Mouse (Mus musculus): Measurements from ENCODE around the gene Scarf1. TPM values are rescaled to one million over a fixed set of nuclear protein-coding genes. Genes with fewer than 3 reads are reported as not detected.

The Scarf1 gene
- polyA plus RNA-seq, 1 experiment from 2014 or later: 4.5 TPM

DNA sequence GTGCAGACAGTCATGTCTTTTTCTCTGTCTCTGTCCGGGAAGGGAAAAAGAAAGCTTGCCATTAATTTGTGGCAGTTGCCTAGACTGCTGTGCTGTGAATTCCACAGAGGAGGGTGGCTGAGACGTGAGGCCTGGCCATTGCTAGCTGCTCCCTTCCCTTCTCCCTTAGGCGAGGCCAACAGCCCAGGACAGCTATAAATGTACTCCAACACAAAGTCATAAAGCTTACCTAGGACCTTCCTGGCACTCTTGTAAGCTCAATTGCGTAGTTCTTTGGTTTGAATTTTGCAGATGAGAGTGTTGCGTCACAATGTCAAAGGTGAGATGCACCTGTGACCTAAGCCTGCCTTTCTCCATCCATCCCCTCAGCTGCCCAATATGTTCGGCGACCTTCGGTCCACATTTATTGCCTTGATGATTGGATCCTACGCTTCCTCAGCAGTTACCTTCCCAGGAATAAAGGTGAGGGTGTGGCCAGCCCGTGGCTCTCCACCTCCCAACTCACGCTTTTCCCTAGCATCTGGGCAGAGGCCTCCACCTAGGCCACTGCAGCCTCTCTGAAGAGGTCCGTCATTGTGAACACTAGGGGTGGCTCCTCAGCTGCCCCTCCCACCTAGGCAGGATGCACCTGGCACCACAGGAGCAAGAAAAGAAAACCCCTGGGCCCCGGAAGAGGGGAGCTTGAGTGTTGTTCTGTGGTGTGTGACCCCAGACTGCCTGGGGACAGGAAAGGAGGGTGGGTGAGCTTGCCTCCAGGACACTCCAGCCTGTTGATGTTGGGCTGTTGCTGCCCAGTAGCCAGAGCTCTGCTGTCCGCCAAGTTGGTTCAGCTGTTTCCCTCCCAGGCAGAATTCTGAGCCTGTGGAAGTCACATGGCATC is 47.4 kb downstream of the Scarf1 start:
- Histone ChIP-seq H3K4me2 (no peak overlapping the region), H3K4me3 (no peak overlapping the region), H3K27ac (replicated peaks) (no peak overlapping the region), H3K9ac (no peak overlapping the region), H3K4me1 (replicated peaks) (no peaks in the 10 kb centered on the region), H3K27me3 (no peaks in the 10 kb centered on the region), H3K9me3 (no peaks in the 10 kb centered on the region), H3K36me3 (peaks cover 29% of the 10 kb centered on the region)
- no peak for ATAC-seq (ENCODE audit: low FRiP score, low read depth)
- 81% methylated on average over 14 of the region's 14 CpGs for WGBS

DNA sequence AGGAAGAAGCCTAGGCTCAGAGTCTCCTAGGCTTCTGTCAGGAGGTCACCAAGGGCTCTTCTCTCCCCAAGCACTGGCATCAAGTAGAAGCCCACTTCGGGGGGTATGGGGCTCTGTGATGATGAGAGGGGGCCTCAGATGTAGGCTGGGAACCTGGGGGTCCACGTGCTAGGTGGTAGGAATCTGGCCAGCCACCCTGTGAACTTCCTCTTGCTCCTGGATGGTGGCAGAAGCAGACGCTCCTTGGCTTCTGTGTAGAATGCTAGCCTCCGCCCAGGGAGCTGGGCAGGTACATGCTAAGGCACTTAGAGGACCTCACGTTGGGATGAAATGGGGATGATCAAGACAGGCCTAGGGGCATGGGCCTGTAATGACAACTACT is 48.1 kb downstream of the Scarf1 start:
- no peaks in the 10 kb centered on the region for H3K4me1 ChIP-seq (replicated peaks)
- ATAC-seq (ENCODE audit: low FRiP score, low read depth): no peak
- H3K4me2 ChIP-seq: no peak overlapping the region
- no peaks in the 10 kb centered on the region for H3K27me3 ChIP-seq
- H3K36me3 ChIP-seq: peaks cover 31% of the 10 kb centered on the region
- H3K27ac ChIP-seq (replicated peaks): no peak overlapping the region
- H3K9ac ChIP-seq: no peak overlapping the region
- H3K9me3 ChIP-seq: no peaks in the 10 kb centered on the region
- WGBS: 91% methylated on average over 5 of the region's 5 CpGs
- H3K4me3 ChIP-seq: no peak overlapping the region

DNA sequence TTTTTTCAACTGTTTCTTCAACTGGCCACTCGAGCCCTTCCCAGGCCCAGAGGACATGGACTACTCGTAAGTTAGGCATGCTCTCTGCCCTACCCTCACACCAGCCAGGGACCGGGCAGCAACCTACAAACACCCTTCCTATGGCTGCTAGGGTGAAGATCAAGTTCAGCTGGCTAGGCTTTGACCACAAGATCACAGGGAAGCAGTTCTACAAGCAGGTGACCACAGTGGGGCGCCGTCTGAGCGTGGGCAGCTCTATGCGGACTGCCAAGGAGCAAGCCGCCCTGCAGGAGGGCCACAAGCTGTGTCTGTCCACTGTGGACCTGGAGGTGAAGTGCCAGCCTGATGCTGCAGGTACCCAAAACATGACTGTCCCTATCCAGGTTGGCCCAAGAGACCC is 49.5 kb downstream of the Scarf1 start:
- H3K4me1 ChIP-seq (replicated peaks): no peaks in the 10 kb centered on the region
- no peak overlapping the region for H3K27ac ChIP-seq (replicated peaks)
- peaks cover 36% of the 10 kb centered on the region for H3K36me3 ChIP-seq
- no peaks in the 10 kb centered on the region for H3K9me3 ChIP-seq
- WGBS: 87% methylated on average over 8 of the region's 8 CpGs
- no peaks in the 10 kb centered on the region for H3K27me3 ChIP-seq
- no peak overlapping the region for H3K9ac ChIP-seq
- H3K4me3 ChIP-seq: no peak overlapping the region
- no peak overlapping the region for H3K4me2 ChIP-seq
- ATAC-seq (ENCODE audit: low FRiP score, low read depth): no peak

DNA sequence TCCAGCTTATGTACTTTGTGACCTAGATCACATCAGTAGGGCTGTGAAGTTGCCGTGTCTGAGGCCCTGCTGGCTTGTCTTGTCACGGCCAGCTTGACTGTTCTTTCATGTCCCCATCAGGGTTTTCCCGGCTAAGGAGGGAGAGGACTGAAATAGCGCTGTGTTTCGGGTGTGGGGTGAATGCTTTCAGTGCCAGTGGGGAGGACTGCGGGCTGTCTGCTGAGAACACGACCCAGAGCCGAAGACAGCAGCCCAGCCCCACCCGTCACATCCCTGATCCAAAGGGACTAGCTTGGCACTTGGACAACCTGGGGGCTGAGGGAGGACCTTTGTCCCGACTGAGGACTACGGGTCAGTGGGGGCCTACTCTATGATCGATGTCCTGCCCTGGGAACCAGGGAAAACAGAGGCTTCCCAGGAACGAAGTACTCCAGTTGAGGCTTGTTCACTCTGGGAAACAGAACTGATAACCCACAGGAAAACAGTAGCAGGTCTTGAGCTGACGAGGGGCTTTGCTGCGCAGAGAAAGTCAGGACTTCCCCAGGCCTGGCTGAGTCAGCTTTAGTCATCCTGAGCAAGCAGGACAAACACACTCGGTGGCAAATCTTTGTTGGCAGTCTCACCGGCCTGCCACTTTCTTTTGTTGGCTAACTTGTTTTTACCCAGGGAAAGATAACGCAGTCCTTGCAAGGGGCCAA is 50.7 kb downstream of the Scarf1 start:
- ATAC-seq (ENCODE audit: low FRiP score, low read depth): no peak
- Histone ChIP-seq H3K4me2 (no peak overlapping the region), H3K9ac (no peak overlapping the region), H3K36me3 (peaks cover 42% of the 10 kb centered on the region), H3K4me1 (replicated peaks) (no peaks in the 10 kb centered on the region), H3K27ac (replicated peaks) (0 out of 2 replicates have a peak overlapping the region, but pooled peaks have one; percentile 15), H3K4me3 (no peak overlapping the region), H3K27me3 (no peaks in the 10 kb centered on the region), H3K9me3 (no peaks in the 10 kb centered on the region)
- 59% methylated on average over 18 of the region's 18 CpGs for WGBS

DNA sequence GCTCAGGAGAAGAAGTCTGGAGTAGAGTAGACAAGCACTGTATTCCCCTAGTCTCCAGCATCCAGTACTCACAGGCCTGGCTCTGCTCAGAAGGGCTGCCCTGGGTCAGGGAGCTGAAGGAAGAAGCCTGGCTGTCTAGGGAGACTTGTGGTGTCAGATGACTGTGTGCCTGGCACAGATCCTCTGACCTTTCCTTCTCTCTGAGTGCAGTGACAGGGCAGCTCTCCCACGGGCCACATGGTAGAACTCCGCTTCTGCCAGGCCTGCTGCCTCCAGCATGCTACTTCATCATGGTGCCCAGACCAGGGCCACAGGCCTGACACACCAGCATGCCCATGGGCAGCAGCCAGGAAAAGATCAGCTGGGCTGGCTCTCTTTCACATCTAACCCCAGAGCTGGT is 52.5 kb downstream of the Scarf1 start:
- H3K4me3 ChIP-seq: no peak overlapping the region
- no peak overlapping the region for H3K27ac ChIP-seq (replicated peaks)
- peaks cover 54% of the 10 kb centered on the region for H3K36me3 ChIP-seq
- WGBS: 67% methylated on average over 2 of the region's 2 CpGs
- H3K9me3 ChIP-seq: no peaks in the 10 kb centered on the region
- H3K4me2 ChIP-seq: no peak overlapping the region
- no peak overlapping the region for H3K9ac ChIP-seq
- no peaks in the 10 kb centered on the region for H3K4me1 ChIP-seq (replicated peaks)
- no peaks in the 10 kb centered on the region for H3K27me3 ChIP-seq
- ATAC-seq (ENCODE audit: low FRiP score, low read depth): no peak

DNA sequence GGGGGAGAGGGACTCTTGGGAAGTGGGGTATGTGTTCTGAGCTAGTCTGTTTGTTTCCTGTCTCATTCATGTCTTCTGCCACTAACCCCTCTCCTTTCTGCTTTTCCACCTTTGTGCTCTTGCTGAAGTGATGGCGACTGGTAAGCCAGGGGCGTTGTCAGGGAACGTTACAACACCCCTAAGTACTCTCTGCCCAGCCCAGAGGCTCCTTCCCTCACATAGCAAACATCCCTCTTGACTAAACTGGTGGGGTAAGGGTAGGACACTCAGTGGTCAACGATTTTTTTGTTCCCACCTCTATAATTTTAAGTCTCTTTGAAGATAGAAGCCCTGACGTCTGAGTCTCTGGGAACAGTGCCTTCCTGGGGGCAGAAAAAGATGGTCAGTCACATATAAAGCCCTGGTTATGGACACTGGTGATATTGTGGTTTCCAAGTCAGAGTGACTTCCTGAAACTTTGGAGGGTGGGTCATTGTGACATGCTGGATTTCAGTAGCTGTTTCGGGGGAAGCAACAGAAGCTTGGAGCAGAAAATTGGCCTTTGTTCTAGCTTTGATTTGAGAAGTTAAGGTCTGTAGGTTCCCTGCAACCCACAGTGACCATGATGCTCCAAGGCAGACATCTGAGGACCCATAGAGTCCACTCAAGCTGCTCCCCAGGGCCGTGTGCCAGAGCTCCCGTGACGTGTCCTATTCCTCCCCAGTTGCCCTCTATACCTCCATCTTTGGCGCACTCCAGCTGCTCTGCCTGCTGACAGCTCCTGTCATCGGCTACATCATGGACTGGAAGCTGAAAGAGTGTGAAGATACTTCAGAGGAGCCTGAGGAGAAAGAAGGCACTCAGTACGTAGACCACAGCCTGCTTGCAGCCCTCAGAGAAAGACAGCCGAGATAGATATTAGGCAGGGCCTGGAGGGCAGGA is 53.2 kb downstream of the Scarf1 start:
- no peak overlapping the region for H3K9ac ChIP-seq
- H3K36me3 ChIP-seq: peaks cover 54% of the 10 kb centered on the region
- WGBS: 82% methylated on average over 13 of the region's 13 CpGs
- H3K4me1 ChIP-seq (replicated peaks): peaks cover under 1% of the 10 kb centered on the region; the same call in 1 of the 2 replicates
- H3K27me3 ChIP-seq: no peaks in the 10 kb centered on the region
- H3K4me3 ChIP-seq: no peak overlapping the region
- H3K9me3 ChIP-seq: no peaks in the 10 kb centered on the region
- no peak overlapping the region for H3K4me2 ChIP-seq
- no peak overlapping the region for H3K27ac ChIP-seq (replicated peaks)
- no peak for ATAC-seq (ENCODE audit: low FRiP score, low read depth)

DNA sequence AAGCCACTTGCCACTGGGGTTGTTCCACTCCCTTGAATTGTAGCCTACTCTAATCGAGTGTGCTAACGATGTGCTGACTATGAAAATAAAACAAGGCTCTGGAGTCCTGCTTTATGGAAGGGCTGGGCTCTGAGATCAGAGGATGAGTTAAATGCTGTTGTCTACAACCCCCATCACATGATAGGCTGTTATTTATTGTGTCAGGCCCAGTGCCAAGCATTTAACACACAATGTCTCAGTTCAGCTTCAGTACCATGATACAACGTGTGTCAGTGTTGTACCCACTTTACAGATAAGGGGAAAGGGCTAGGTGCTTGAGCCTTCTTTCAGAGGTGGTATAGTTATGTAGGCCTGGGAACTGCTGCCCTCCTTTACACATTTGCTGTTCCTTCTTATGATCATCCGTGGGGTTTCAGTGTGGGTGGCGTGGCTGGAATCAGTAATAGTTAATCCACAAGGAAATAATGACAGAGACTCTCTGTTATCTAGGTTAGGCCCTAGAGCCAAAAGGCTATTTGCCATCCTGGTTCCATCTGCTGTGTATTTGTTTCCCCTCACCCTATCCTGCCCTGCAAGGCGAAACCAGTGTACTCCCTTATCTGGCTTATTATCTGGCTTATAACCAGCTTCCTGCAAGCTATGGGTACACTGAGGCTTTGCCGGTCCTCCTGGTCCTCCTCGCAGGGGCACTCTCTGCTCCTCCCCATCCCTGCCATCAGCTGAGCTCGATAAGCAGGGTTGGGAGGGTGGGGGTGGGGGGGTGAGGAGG is 54.2 kb downstream of the Scarf1 start:
- Histone ChIP-seq H3K27ac (replicated peaks) (no peak overlapping the region), H3K9me3 (no peaks in the 10 kb centered on the region), H3K36me3 (peaks cover 54% of the 10 kb centered on the region), H3K9ac (no peak overlapping the region), H3K4me3 (no peak overlapping the region), H3K4me2 (no peak overlapping the region), H3K4me1 (replicated peaks) (peaks cover 11% of the 10 kb centered on the region), H3K27me3 (no peaks in the 10 kb centered on the region)
- no peak for ATAC-seq (ENCODE audit: low FRiP score, low read depth)
- 67% methylated on average over 9 of the region's 9 CpGs for WGBS

DNA sequence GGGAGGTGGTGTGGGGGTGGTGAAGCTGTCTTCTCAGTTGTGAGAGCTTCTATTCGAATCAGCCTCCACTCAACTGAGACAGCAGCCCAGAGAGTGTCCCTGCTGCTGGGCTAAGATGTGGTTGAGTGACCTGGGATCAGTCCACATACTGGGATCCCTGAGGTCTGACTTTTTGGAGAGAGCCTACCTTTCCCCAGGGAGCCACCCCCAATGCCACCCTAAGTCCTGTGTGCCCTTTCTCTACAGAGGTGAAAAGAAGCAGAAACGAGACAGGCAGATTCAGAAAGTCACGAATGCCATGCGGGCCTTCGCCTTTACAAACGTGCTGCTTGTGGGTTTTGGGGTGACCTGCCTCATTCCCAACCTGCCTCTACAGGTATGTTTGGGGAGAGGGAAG is 54.8 kb downstream of the Scarf1 start:
- no peak for ATAC-seq (ENCODE audit: low FRiP score, low read depth)
- Histone ChIP-seq H3K9ac (no peak overlapping the region), H3K36me3 (peaks cover 50% of the 10 kb centered on the region), H3K9me3 (no peaks in the 10 kb centered on the region), H3K4me3 (no peak overlapping the region), H3K27ac (replicated peaks) (no peak overlapping the region), H3K4me1 (replicated peaks) (peaks cover 17% of the 10 kb centered on the region), H3K27me3 (no peaks in the 10 kb centered on the region), H3K4me2 (no peak overlapping the region)
- 85% methylated on average over 6 of the region's 6 CpGs for WGBS

DNA sequence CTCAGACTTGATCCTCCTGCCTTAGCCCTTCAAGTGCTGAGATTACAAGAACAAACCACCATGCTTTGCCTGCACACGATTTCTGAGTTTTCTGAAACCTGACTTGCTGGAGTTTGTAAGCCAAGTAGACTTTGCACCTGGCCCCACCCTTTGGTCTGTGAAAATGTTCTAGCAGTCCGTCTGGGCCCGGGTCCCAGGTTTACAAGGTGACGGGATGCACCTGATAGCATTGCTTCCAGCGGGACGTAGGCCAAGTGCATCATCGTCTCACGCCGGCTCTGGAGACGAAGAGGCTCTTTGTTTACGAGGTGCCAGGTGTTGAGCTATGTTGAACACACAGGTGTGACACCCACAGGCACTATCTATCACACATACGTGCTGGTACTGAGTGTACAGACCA is 55.6 kb downstream of the Scarf1 start:
- H3K36me3 ChIP-seq: peaks cover 44% of the 10 kb centered on the region
- H3K4me3 ChIP-seq: no peak overlapping the region
- no peak overlapping the region for H3K27ac ChIP-seq (replicated peaks)
- no peak overlapping the region for H3K9ac ChIP-seq
- H3K4me2 ChIP-seq: no peak overlapping the region
- no peaks in the 10 kb centered on the region for H3K27me3 ChIP-seq
- no peaks in the 10 kb centered on the region for H3K9me3 ChIP-seq
- ATAC-seq (ENCODE audit: low FRiP score, low read depth): no peak
- WGBS: 96% methylated on average over 12 of the region's 12 CpGs
- H3K4me1 ChIP-seq (replicated peaks): peaks cover 19% of the 10 kb centered on the region

DNA sequence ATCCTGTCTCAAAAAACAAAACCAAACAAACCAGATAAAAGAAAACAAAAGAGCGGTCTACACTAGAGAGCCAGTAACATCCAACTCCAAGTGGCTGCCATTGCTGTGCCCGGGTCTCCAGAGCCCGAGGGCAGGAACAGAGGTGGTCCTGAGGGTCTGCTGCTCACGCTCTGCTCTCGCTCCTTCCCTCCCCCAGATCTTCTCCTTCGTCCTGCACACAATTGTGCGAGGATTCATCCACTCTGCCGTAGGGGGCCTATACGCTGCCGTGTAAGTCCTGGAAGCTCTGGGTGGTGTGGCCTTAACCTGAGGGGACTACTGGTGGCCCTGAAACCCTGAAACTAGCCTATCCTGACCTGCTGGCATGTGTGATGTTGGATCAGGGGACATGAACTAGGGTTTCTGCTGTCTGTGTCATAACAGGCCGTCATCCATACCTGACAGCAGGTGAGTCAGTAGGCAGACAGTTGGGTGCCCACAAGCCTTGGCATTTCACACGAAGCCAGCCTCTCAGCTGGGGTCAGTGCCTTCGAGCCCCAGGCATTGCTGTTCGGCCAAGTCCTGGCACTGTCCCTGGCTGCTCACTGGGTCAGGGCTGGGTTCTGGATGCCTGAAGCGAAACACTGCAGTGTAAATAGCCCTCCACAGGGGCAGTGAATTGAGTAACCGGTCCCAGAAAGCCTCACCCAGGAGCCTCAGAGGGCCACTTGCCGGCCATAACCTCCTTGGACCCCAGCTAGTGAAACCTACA is 57.2 kb downstream of the Scarf1 start:
- Histone ChIP-seq H3K4me1 (replicated peaks) (peaks cover 19% of the 10 kb centered on the region), H3K4me3 (no peak overlapping the region), H3K4me2 (no peak overlapping the region), H3K27me3 (no peaks in the 10 kb centered on the region), H3K9ac (no peak overlapping the region), H3K36me3 (peaks cover 35% of the 10 kb centered on the region), H3K27ac (replicated peaks) (no peak overlapping the region), H3K9me3 (no peaks in the 10 kb centered on the region)
- WGBS: 90% methylated on average over 17 of the region's 17 CpGs
- ATAC-seq (ENCODE audit: low FRiP score, low read depth): no peak
